Mouse (Mus musculus): Measurements from ENCODE around the gene Relb. TPM values are rescaled to one million over a fixed set of nuclear protein-coding genes. Genes with fewer than 3 reads are reported as not detected.

Gene Relb
- polyA plus RNA-seq, 1 experiment from 2014 or later = 8.0 TPM

DNA sequence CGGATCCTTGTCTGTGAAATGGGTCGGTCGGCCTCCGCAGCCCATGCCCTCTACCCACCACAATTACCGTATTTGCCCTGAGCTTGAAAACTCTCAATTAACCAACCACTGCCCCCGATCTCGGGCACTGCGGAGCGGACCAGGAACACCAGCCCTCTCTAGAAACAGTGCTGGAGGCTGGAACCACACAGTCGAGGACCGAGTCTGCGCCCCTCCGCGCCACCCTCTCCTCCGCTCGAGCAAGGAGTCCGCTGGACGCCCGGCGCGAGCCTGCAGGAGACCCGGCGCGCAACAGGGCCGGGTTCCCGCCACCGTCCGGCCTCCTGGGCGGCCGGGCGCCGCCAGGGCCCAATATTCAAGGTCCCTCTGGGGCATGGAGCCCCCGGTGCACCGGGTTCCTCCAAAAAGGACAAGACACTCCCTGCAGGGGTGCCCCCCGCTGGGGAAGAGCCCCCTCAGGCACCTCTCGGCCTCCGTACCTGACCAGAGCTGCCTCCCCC lies 35.3 kb upstream of the Relb start:
- peak overlapping the region; percentile 98 for H3K9ac ChIP-seq
- H3K4me2 ChIP-seq (replicated peaks) = peak overlapping the region; percentile 88
- peaks cover 21% of the 10 kb centered on the region for H3K4me1 ChIP-seq
- H3K27me3 ChIP-seq = no peaks in the 10 kb centered on the region
- peak overlapping the region; percentile 90 for H3K27ac ChIP-seq
- H3K4me3 ChIP-seq = peak overlapping the region; percentile 100
- H3K9me3 ChIP-seq = no peaks in the 10 kb centered on the region
- 1% methylated on average over 36 of the region's 37 CpGs for WGBS
- ATAC-seq (ENCODE audit: insufficient number of reproducible peaks, insufficient read depth, low FRiP score, low TSS enrichment) = peak; percentile 11; the same call in 1 of the 2 replicates
- H3K36me3 ChIP-seq = peaks cover 17% of the 10 kb centered on the region

DNA sequence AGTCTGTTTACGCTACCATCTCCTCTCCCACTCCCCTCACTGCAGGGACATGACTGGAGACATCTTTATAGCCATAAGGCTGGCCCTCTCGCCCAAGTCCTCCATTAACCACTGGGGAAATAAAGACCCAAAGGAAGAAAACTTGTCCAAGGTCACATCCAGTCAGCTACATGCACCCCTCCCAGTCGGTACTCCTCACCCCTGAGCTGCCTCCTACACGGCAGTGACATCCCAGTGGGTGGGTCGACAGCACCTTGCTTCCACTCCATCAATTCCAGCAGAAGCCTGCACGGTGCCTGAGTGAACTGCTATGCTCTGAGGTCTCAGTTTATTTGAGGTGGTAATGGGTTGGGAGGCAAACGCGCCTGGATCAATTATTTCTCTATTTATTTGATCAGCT lies 34.7 kb upstream of the Relb start:
- Histone ChIP-seq H3K9ac (peak overlapping the region; percentile 98), H3K9me3 (no peaks in the 10 kb centered on the region), H3K27me3 (no peaks in the 10 kb centered on the region), H3K4me1 (peaks cover 17% of the 10 kb centered on the region), H3K4me2 (replicated peaks) (peak overlapping the region; percentile 88), H3K36me3 (peaks cover 18% of the 10 kb centered on the region), H3K27ac (no peak overlapping the region), H3K4me3 (peak overlapping the region; percentile 100)
- 21% methylated on average over 8 of the region's 8 CpGs for WGBS
- ATAC-seq (ENCODE audit: insufficient number of reproducible peaks, insufficient read depth, low FRiP score, low TSS enrichment) = no peak

DNA sequence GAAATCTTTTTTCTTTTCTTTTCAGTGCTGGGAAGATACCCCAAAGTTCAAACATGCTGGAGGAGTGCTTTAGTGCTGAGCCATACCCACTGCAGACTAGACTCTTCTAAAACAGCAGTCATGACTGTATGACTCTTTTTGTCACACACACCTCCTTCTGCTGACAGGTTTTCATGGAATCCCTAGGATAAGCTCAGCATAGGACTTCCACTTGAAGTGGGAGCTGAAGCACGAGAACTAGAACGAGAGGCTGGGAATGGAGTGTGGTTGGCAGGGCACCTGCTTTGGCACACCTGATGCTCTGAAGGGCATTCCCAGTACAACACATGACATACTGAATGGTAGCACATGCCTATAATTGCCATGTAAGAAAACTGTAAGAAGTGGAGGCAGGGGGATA lies 23.4 kb upstream of the Relb start:
- ATAC-seq (ENCODE audit: insufficient number of reproducible peaks, insufficient read depth, low FRiP score, low TSS enrichment) = no peak
- 94% methylated on average over 2 of the region's 2 CpGs for WGBS
- Histone ChIP-seq H3K4me3 (no peak overlapping the region), H3K4me2 (replicated peaks) (no peak overlapping the region), H3K27me3 (no peaks in the 10 kb centered on the region), H3K9me3 (no peaks in the 10 kb centered on the region), H3K4me1 (no peaks in the 10 kb centered on the region), H3K27ac (no peak overlapping the region), H3K9ac (no peak overlapping the region), H3K36me3 (peaks cover 71% of the 10 kb centered on the region)

DNA sequence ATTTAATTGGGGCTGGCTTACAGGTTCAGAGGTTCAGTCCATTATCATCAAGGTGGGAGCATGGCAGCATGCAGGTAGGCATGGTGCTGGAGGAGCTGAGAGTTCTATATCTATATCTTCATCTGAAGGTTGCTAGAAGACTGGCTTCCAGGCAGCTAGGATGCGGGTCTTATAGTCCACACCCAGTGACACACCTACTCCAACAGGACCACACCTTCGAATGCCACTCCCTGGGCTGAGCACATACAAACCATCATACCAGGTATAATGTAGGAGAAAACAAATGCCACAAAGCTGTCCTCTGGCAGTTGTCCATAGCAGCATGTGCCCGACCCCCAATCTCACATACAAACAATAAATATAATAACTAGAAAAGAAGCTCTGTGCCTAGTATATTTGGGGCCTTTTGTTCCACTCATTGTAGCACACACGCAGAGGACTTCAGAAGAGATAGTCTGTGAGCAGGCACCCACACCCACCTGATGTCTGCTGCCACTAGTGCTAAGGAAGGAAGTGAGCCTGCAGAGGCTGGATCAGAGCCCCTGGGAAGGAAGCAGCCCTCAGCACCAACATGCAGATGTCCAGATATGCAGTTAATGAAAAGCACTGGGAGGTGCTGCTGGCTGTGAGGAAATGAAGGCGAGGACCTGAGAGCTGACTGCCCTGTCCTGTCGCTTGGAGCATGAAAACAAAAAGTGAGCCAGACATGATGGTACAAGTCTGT lies 22.0 kb upstream of the Relb start:
- no peak for ATAC-seq (ENCODE audit: insufficient number of reproducible peaks, insufficient read depth, low FRiP score, low TSS enrichment)
- Histone ChIP-seq H3K36me3 (peaks cover 76% of the 10 kb centered on the region), H3K4me3 (no peak overlapping the region), H3K9me3 (no peaks in the 10 kb centered on the region), H3K9ac (no peak overlapping the region), H3K4me1 (no peaks in the 10 kb centered on the region), H3K27me3 (no peaks in the 10 kb centered on the region), H3K27ac (no peak overlapping the region), H3K4me2 (replicated peaks) (no peak overlapping the region)
- 89% methylated on average over 6 of the region's 6 CpGs for WGBS

DNA sequence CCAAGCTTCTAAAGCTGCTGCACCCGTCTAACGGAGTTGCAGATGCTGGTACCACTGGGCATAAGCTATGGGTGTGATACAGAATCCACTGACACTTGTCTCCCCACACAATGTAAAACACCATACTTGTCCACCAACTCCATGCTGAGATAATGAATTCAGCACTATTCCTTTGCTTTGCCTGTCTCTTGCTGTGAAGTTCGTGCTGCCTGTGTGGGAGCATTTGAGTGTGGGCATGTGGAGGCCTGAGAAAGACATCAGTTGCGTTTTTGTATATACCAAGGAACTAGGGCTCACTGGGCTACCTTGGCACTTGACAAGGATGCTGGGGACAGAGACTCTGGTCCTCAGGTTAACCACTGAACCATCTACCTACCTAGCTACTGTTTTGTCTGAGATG lies 12.0 kb upstream of the Relb start:
- Histone ChIP-seq H3K9ac (no peak overlapping the region), H3K4me3 (no peak overlapping the region), H3K4me2 (replicated peaks) (no peak overlapping the region), H3K36me3 (peaks cover 94% of the 10 kb centered on the region), H3K9me3 (no peaks in the 10 kb centered on the region), H3K27me3 (no peaks in the 10 kb centered on the region), H3K4me1 (no peaks in the 10 kb centered on the region), H3K27ac (no peak overlapping the region)
- ATAC-seq (ENCODE audit: insufficient number of reproducible peaks, insufficient read depth, low FRiP score, low TSS enrichment) = no peak
- 93% methylated on average over 4 of the region's 4 CpGs for WGBS

DNA sequence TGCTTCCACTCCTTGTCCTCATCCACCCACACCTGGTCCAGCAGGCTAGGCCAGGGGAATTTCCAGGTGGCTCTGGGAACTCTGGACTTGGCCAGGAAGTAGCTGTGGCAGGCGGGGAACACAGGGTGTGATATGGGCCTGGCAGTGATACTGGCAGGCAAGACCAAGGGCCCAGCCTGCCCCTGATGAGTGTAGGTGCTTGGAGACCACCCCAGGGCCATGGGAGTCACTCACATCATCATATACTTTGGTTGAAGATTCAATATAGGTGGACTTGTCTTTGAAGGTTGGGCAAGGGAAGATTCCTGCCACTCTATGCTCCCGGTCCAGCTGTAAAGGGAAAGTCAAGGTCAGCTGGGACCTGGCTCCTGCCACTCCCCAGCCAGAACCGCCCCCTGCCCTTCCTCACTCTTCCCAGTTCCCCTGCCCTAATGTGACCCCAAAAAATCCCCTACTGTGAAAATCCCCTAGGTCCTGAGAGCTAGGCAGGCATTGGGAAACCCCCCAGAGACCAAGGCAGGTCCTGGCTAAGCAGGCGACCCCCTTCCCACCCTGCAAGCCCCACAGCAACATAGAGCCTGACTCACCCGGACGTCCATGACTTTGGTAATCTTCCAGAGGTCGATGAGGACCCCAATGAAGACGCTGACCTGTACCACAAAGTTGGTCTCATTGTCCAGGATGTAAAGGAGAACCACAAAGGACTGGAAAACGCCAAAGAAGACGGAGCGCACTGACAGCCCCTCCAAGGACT lies 6.0 kb upstream of the Relb start:
- Histone ChIP-seq H3K27ac (no peak overlapping the region), H3K9ac (no peak overlapping the region), H3K4me2 (replicated peaks) (no peak overlapping the region), H3K4me3 (no peak overlapping the region), H3K36me3 (peaks cover 81% of the 10 kb centered on the region), H3K9me3 (no peaks in the 10 kb centered on the region), H3K27me3 (no peaks in the 10 kb centered on the region), H3K4me1 (no peaks in the 10 kb centered on the region)
- no peak for ATAC-seq (ENCODE audit: insufficient number of reproducible peaks, insufficient read depth, low FRiP score, low TSS enrichment)
- 88% methylated on average over 11 of the region's 11 CpGs for WGBS

DNA sequence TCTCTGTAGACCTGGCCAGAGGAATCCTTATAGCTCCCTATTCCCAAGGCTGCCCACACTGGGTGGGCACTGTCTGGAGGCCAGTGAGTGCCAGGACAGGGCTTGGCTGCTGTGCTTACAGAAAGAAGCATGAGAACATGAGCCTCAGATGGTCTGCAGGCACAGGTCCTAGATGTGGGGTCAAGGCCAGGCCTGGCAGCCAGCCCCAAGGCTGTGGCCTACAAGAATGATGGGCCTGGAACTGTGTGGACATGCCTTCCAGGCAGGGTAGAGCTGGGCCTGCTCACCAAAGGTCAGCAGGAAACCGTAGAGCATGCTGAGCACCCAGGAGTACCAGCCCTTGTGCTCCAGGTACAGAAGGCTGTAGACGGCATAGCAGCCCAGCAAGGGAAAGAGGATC lies 5.4 kb upstream of the Relb start:
- Histone ChIP-seq H3K27ac (no peak overlapping the region), H3K4me3 (no peak overlapping the region), H3K36me3 (peaks cover 74% of the 10 kb centered on the region), H3K9ac (no peak overlapping the region), H3K4me2 (replicated peaks) (no peak overlapping the region), H3K27me3 (no peaks in the 10 kb centered on the region), H3K9me3 (no peaks in the 10 kb centered on the region), H3K4me1 (no peaks in the 10 kb centered on the region)
- no peak for ATAC-seq (ENCODE audit: insufficient number of reproducible peaks, insufficient read depth, low FRiP score, low TSS enrichment)
- 100% methylated on average over 2 of the region's 2 CpGs for WGBS

DNA sequence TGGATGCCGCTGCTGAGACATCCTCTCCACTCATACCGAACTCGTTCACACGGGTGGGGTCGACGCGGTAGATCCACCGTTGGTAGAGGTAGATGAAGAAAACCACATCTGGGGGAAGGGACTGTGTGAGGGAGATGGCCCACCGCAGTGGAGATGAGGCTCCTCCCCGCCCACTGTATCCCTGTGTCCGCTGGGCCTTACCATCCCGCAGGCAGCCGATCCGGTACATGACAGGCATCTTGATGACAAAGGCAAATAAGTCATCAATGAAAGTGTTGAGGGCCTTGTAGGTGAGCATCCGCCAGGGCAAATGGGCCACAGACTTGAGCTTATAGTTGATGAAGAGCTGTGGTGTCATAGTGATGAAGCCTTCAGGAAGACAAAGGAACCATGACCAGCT lies 4.6 kb upstream of the Relb start:
- H3K9me3 ChIP-seq = no peaks in the 10 kb centered on the region
- H3K4me2 ChIP-seq (replicated peaks) = no peak overlapping the region
- 96% methylated on average over 15 of the region's 15 CpGs for whole genome bisulfite sequencing
- H3K9ac ChIP-seq = no peak overlapping the region
- no peaks in the 10 kb centered on the region for H3K4me1 ChIP-seq
- no peaks in the 10 kb centered on the region for H3K27me3 ChIP-seq
- no peak overlapping the region for H3K4me3 ChIP-seq
- no peak overlapping the region for H3K27ac ChIP-seq
- ATAC-seq (ENCODE audit: insufficient number of reproducible peaks, insufficient read depth, low FRiP score, low TSS enrichment) = no peak
- peaks cover 68% of the 10 kb centered on the region for H3K36me3 ChIP-seq

DNA sequence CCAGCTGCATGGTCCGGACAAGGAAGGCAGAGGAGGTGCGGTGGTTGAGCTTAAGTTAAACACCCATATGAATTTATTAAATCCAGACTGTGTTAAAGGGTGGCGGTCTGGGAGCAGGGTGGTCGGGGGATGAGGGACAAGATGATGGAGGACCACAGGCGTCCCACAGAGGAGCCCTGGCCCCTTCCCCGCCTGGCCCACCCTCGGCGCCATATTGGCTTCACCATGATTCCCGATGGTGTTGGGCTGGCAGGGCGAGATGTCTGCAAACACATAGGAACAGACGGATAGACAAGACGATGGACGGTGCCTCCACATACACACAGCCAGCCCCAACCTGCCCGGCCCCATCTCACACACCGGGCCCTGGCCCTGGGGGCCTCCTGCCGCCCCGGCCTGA lies 4.0 kb upstream of the Relb start:
- no peaks in the 10 kb centered on the region for H3K27me3 ChIP-seq
- H3K4me2 ChIP-seq (replicated peaks) = no peak overlapping the region
- H3K9ac ChIP-seq = no peak overlapping the region
- H3K9me3 ChIP-seq = no peaks in the 10 kb centered on the region
- no peak for ATAC-seq (ENCODE audit: insufficient number of reproducible peaks, insufficient read depth, low FRiP score, low TSS enrichment)
- H3K4me3 ChIP-seq = no peak overlapping the region
- 92% methylated on average over 17 of the region's 17 CpGs for WGBS
- H3K27ac ChIP-seq = no peak overlapping the region
- peaks cover 62% of the 10 kb centered on the region for H3K36me3 ChIP-seq
- H3K4me1 ChIP-seq = no peaks in the 10 kb centered on the region

DNA sequence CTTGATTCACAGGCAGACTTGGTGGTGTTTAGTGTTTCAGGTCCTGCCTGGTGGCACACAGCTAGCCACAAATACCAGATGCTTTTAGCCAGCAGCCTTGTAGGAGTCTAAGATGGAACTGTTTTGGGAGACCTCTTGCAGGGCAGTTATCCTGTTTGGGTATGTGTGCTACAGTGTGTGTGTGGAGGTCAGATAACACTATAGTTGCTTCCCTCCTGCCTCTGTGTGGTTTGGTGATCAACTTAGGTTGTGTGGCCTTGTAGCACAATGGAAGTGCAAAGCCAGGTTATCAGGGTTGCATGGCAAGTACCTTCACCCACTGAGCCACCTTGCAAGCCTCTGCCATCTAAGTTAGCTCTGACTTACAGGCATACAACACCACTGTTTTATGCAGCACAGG lies 3.5 kb upstream of the Relb start:
- H3K9me3 ChIP-seq = no peaks in the 10 kb centered on the region
- H3K9ac ChIP-seq = no peak overlapping the region
- H3K36me3 ChIP-seq = peaks cover 57% of the 10 kb centered on the region
- H3K27ac ChIP-seq = no peak overlapping the region
- ATAC-seq (ENCODE audit: insufficient number of reproducible peaks, insufficient read depth, low FRiP score, low TSS enrichment) = no peak
- no peak overlapping the region for H3K4me2 ChIP-seq (replicated peaks)
- no peak overlapping the region for H3K4me3 ChIP-seq
- H3K4me1 ChIP-seq = no peaks in the 10 kb centered on the region
- H3K27me3 ChIP-seq = no peaks in the 10 kb centered on the region

DNA sequence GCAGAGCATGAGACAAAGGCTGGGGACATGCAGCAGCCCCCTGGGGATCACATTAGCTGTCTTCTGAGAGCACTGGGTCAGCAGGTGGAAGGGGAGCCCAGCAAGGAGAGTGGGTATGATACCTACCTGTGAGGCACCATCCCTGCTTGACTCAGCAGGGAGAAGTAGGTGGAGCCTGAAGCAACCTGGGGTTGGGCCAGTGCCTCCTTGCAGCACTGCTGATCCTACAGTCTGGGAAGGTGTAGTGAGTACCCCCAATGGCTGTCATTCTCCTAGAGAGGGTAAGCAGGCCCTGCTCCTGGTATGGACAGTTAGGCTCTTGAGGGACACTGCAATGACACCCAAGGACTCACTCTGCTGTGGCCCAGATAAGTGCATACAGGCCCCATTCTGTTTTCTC lies 3.0 kb upstream of the Relb start:
- H3K9ac ChIP-seq = no peak overlapping the region
- no peaks in the 10 kb centered on the region for H3K9me3 ChIP-seq
- H3K36me3 ChIP-seq = peaks cover 53% of the 10 kb centered on the region
- no peak overlapping the region for H3K4me3 ChIP-seq
- H3K27ac ChIP-seq = no peak overlapping the region
- H3K4me2 ChIP-seq (replicated peaks) = no peak overlapping the region
- no peaks in the 10 kb centered on the region for H3K27me3 ChIP-seq
- no peaks in the 10 kb centered on the region for H3K4me1 ChIP-seq
- ATAC-seq (ENCODE audit: insufficient number of reproducible peaks, insufficient read depth, low FRiP score, low TSS enrichment) = no peak

Measured in embryonic facial prominence, embryonic 12.5 days (tissue).